Mouse (Mus musculus) regulatory T cell (primary cell): ENCODE results near the gene Mlc1.

Experiments used
- in situ Hi-C: fragments of 300-600 bp; cut with MboI, MseI; formaldehyde crosslinking; loops from one replicate; pipeline ENCODE4 v1.15.1; 2025; ENCODE audit warnings: high pct_unique_total_duplicates

Mlc1 gene

GRCm38 (mm10) chr15:88978281-88979137 lies at the start of gene Mlc1:
Gene Mlc1 (minus strand): TSS chr15:88979007.
- in situ Hi-C loops: no loop called here

GRCm38 (mm10) chr15:89020492-89020891 lies 41.7 kb upstream of the Mlc1 start:
- in situ Hi-C loops: no loop called here

GRCm38 (mm10) chr15:89020085-89020484 lies 41.3 kb upstream of the Mlc1 start:
- in situ Hi-C loops: no loop called here

GRCm38 (mm10) chr15:89016722-89017121 lies 37.9 kb upstream of the Mlc1 start:
- in situ Hi-C loops: no loop called here

GRCm38 (mm10) chr15:89007781-89008180 lies 29.0 kb upstream of the Mlc1 start:
- in situ Hi-C loops: loop anchor here (10.0 kb wide), 1 partner anchor 863 kb away; no protein-coding TSS in a partner anchor

GRCm38 (mm10) chr15:89007002-89007401 lies 28.2 kb upstream of the Mlc1 start:
- in situ Hi-C loops: loop anchor here (10.0 kb wide), 1 partner anchor 862 kb away; no protein-coding TSS in a partner anchor

- in situ Hi-C loops: loop anchor here (10.0 kb wide), 1 partner anchor 856 kb away; no protein-coding TSS in a partner anchor
Measured at GRCm38 (mm10) chr15:89001245-89001644, 22.4 kb upstream of the Mlc1 start.

- in situ Hi-C loops: loop anchor here (10.0 kb wide), 1 partner anchor 856 kb away; no protein-coding TSS in a partner anchor
Measured at GRCm38 (mm10) chr15:89000367-89000766, 21.6 kb upstream of the Mlc1 start.

- in situ Hi-C loops: no loop called here
Measured at GRCm38 (mm10) chr15:88999124-88999523, 20.3 kb upstream of the Mlc1 start.

- in situ Hi-C loops: no loop called here
Measured at GRCm38 (mm10) chr15:88998636-88999035, 19.8 kb upstream of the Mlc1 start.

- in situ Hi-C loops: loop anchor here (10.0 kb wide), 1 partner anchor 686 kb away; no protein-coding TSS in a partner anchor
Measured at GRCm38 (mm10) chr15:88989236-88989635, 10.4 kb upstream of the Mlc1 start.

GRCm38 (mm10) chr15:88982534-88983079 lies 3.8 kb upstream of the Mlc1 start, which contains the start of gene Mov10l1:
Gene Mov10l1 (plus strand): TSS chr15:88982909.
- in situ Hi-C loops: loop anchor here (10.0 kb wide), 1 partner anchor 692 kb away; no protein-coding TSS in a partner anchor

GRCm38 (mm10) chr15:88979138-88979446 lies 285 bp upstream of the Mlc1 start:
- in situ Hi-C loops: no loop called here

- in situ Hi-C loops: no loop called here
Measured at GRCm38 (mm10) chr15:88972300-88972699, 6.5 kb downstream of the Mlc1 start.

GRCm38 (mm10) chr15:88964070-88964578 lies 14.7 kb downstream of the Mlc1 start:
- in situ Hi-C loops: no loop called here

- in situ Hi-C loops: no loop called here
Measured at GRCm38 (mm10) chr15:88957522-88957921, 21.3 kb downstream of the Mlc1 start.

GRCm38 (mm10) chr15:88955342-88955741 lies 23.5 kb downstream of the Mlc1 start:
- in situ Hi-C loops: no loop called here

GRCm38 (mm10) chr15:88954368-88955072 lies 24.3 kb downstream of the Mlc1 start, which contains the start of gene Ttll8:
Gene Ttll8 (minus strand): TSS chr15:88954418.
- in situ Hi-C loops: no loop called here

- in situ Hi-C loops: no loop called here
Measured at GRCm38 (mm10) chr15:88951246-88951645, 27.6 kb downstream of the Mlc1 start.

- in situ Hi-C loops: no loop called here
Measured at GRCm38 (mm10) chr15:88946851-88947250, 32.0 kb downstream of the Mlc1 start.

GRCm38 (mm10) chr15:88943896-88944551 lies 34.8 kb downstream of the Mlc1 start:
- in situ Hi-C loops: no loop called here
